26 mouse cellular contexts compared by ENCODE assay signal in genomic region chr15:50967176-50967575, GRCm38 (mm10).
DNase-seq lines count a peak whose midpoint lies in the region; ATAC-seq lines count a peak whose summit lies in the region.
"Had no signal": no experiment of that assay in that cellular context is flagged by ENCODE, and none has a peak within 500 bp of the region (broad histone marks: within the 10 kb centered on the region; RNA-seq: fewer than 3 reads in every experiment).

No protein-coding gene starts in this region.

- ATAC-seq in kidney, embryonic 14.5 days (ENCODE audit: low FRiP score, low TSS enrichment): no peak
- no peak for ATAC-seq in cerebellum, adult (ENCODE audit: insufficient number of reproducible peaks, low FRiP score, low TSS enrichment)
- ATAC-seq: hindbrain, postnatal 0 days; intestine, postnatal 0 days had no signal

- H3K9ac ChIP-seq in kidney, embryonic 14.5 days (ENCODE audit: low read depth, low read length): no peak overlapping the region
- H3K9ac ChIP-seq: liver, embryonic 15.5 days; stomach, embryonic 15.5 days had no signal

- peak; percentile 28 for DNase-seq in kidney, adult 11 months
- DNase-seq in Muller cell, postnatal 12 days (ENCODE audit: inconsistent ontology term): peak; percentile 88
- DNase-seq in embryo, embryonic 10 days (ENCODE audit: low spot score): peak; percentile 40
- DNase-seq in kidney, postnatal 14 days: peak; percentile 12
- no peak for DNase-seq in left cerebral cortex, adult 9 months (ENCODE audit: low spot score in 2 of 2)
- DNase-seq: adrenal gland, adult 8-10 months; B cell, adult 2 months; cerebellum, adult 2 months; cerebellum, postnatal 25 days; gastrocnemius, postnatal 14 days; heart, adult 11 months; liver; lung, postnatal 4 days; thymus, postnatal 36 days had no signal

- no peak overlapping the region for H3K27ac ChIP-seq in kidney, embryonic 14.5 days (ENCODE audit: low read depth, low read length)
- H3K27ac ChIP-seq: embryonic facial prominence, embryonic 10.5 days; forebrain, embryonic 10.5 days; hindbrain, postnatal 0 days; limb, embryonic 10.5 days; liver, embryonic 15.5 days; stomach, embryonic 15.5 days had no signal

- no peak overlapping the region for H3K4me2 ChIP-seq in kidney, embryonic 14.5 days (replicated peaks; ENCODE audit: low read depth, low read length)
- H3K4me2 ChIP-seq: heart, embryonic 11.5 days; liver, embryonic 15.5 days; stomach, embryonic 15.5 days had no signal

- 62% methylated on average over 2 of the region's 2 CpGs for WGBS in kidney, embryonic 14.5 days

- no peaks in the 10 kb centered on the region for H3K36me3 ChIP-seq in kidney, embryonic 14.5 days (ENCODE audit: control insufficient read depth, insufficient read depth, low read length)
- H3K36me3 ChIP-seq: embryonic facial prominence, embryonic 10.5 days; forebrain, embryonic 10.5 days; G1E; limb, embryonic 10.5 days; liver, embryonic 15.5 days; stomach, embryonic 15.5 days had no signal

- H3K9me3 ChIP-seq in kidney, embryonic 14.5 days (ENCODE audit: control insufficient read depth, low read length): no peaks in the 10 kb centered on the region
- H3K9me3 ChIP-seq: embryonic facial prominence, embryonic 10.5 days; forebrain, embryonic 10.5 days; G1E; limb, embryonic 10.5 days; liver, embryonic 15.5 days; stomach, embryonic 15.5 days had no signal

- no peak overlapping the region for H3K4me3 ChIP-seq in kidney, embryonic 14.5 days (ENCODE audit: low read length)
- H3K4me3 ChIP-seq: embryonic facial prominence, embryonic 10.5 days; forebrain, embryonic 10.5 days; limb, embryonic 10.5 days; liver, embryonic 15.5 days; stomach, embryonic 15.5 days had no signal

- no peaks in the 10 kb centered on the region for H3K27me3 ChIP-seq in kidney, embryonic 14.5 days (ENCODE audit: control insufficient read depth, insufficient read depth, low read length)
- H3K27me3 ChIP-seq: CH12.LX; liver, embryonic 15.5 days; stomach, embryonic 15.5 days had no signal

- H3K4me1 ChIP-seq in kidney, embryonic 14.5 days (ENCODE audit: control insufficient read depth, insufficient read depth, low read length): no peaks in the 10 kb centered on the region
- H3K4me1 ChIP-seq: embryonic facial prominence, embryonic 10.5 days; limb, embryonic 10.5 days; liver, embryonic 15.5 days; stomach, embryonic 15.5 days had no signal

Comparison
In these comparisons a context has a peak if more than half of its experiments do, and no peak if none do; other contexts are left out.
1. DNase-seq: peak in kidney, adult 11 months (single experiment), Muller cell, postnatal 12 days (single experiment), embryo, embryonic 10 days (single experiment) and kidney, postnatal 14 days (single experiment); none in left cerebral cortex, adult 9 months (0 of 2).